Mouse (Mus musculus) heart, embryonic 10.5 days (tissue): ENCODE results near the gene Xcr1. TPM values are rescaled to one million over a fixed set of nuclear protein-coding genes. Genes with fewer than 3 reads are reported as not detected.

Experiments
- DNase-seq: peaks from one replicate; pipeline ENCODE4 v3.0.0-alpha.2; 2017; ENCODE audit warnings: low spot score
- H3K27ac ChIP-seq: fragments of 300-500 bp; sonication (generic); 2 replicates; pipeline ENCODE4 v1.5.1; 2016; ENCODE audit warnings: mild to moderate bottlenecking
- H3K27me3 ChIP-seq: fragments of 300-500 bp; sonication (generic); 2 replicates; pipeline ENCODE4 v1.6.1; 2016; ENCODE audit warnings: mild to moderate bottlenecking; ENCODE audit not compliant: poor library complexity, insufficient read depth, severe bottlenecking
- H3K36me3 ChIP-seq: fragments of 300-500 bp; sonication (generic); 2 replicates; pipeline ENCODE4 v1.6.1; 2016; ENCODE audit warnings: mild to moderate bottlenecking, moderate library complexity
- H3K4me1 ChIP-seq: fragments of 300-500 bp; sonication (generic); 2 replicates; pipeline ENCODE4 v1.6.1; 2016; ENCODE audit warnings: mild to moderate bottlenecking
- H3K4me3 ChIP-seq: fragments of 300-500 bp; sonication (generic); 2 replicates; pipeline ENCODE4 v1.5.1; 2016; ENCODE audit warnings: mild to moderate bottlenecking, moderate library complexity
- H3K9me3 ChIP-seq: fragments of 300-500 bp; sonication (generic); 2 replicates; pipeline ENCODE4 v1.6.1; 2016; ENCODE audit warnings: mild to moderate bottlenecking, moderate library complexity
- WGBS: fragments of 180-500 bp; shearing (Covaris S2); methylation state at CpG from one replicate; pipeline ENCODE4 v1.1.7; 2016; 5-methylcytosine and 5-hydroxymethylcytosine counted together
- polyA plus RNA-seq: library from polyadenylated mRNA; unstranded; fragments of >200 nt; fragmentation: Nextera tagmentation; extraction: Ambion mirVana; gene quantifications from 2 replicates; pipeline ENCODE4 v1.2.1, GENCODE M21; 2016

Gene Xcr1
- polyA plus RNA-seq, 1 experiment from 2014 or later: not detected

DNA sequence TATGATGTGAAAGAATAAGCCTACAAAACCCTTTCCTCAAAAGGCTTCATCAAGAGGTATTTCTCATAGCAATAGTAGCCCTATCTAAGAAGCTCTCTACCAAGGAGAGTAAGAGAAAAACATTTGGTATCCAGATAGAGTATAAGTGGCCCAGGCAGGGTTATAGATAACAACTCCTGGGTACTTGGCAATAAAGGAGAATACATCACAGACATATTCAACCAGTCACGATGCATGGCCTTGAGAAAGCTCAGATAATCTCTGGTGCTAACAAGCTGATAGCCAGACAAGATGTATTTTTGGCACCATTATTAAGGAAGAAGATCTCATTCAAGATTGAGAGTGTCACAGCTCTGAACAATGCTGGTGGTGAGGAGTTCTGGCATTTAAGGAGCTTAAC, 15.3 kb downstream of the Xcr1 start:
- 46% methylated on average over 1 of the region's 1 CpGs for WGBS
- peaks cover 10% of the 10 kb centered on the region; the same call in 1 of the 2 replicates for H3K36me3 ChIP-seq
- no peaks in the 10 kb centered on the region for H3K9me3 ChIP-seq
- DNase-seq: no peak
- no peak overlapping the region for H3K4me3 ChIP-seq
- peaks cover 45% of the 10 kb centered on the region for H3K4me1 ChIP-seq
- no peak overlapping the region for H3K27ac ChIP-seq
- H3K27me3 ChIP-seq: no peaks in the 10 kb centered on the region

DNA sequence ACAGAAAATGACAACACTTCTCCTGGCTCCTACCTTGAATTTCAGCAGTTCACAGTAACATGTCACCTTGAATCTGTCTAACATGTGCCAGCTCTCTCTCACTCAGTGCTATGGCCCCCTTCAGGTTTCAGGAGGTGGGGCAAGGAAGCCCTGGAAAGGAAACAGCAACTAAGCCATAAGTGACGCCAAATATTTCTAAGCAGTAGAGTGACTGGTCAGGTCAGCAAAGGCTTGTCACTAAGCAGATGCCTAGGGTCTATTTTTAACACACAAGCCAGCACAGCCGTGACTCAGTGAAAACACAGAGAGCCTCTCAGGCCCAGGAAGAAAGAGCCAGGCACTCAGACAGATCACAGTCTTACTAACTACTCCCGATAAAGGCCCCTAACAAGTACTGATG, 16.7 kb downstream of the Xcr1 start:
- H3K4me1 ChIP-seq: peaks cover 43% of the 10 kb centered on the region

GRCm38 (mm10) chr9:123844468-123844867, 17.4 kb downstream of the Xcr1 start:
- 47% methylated on average over 3 of the region's 3 CpGs for WGBS
- Histone ChIP-seq H3K27ac (peak overlapping the region; percentile 84), H3K36me3 (peaks cover 29% of the 10 kb centered on the region; the same call in 1 of the 2 replicates), H3K9me3 (no peaks in the 10 kb centered on the region), H3K27me3 (no peaks in the 10 kb centered on the region), H3K4me3 (peak overlapping the region; percentile 27; the same call in 1 of the 2 replicates), H3K4me1 (peaks cover 36% of the 10 kb centered on the region)
- DNase-seq: no peak

More for the DNA sequence above, 16.7 kb downstream of the Xcr1 start:
- WGBS: 21% methylated on average over 3 of the region's 3 CpGs
- Histone ChIP-seq H3K27ac (peak overlapping the region; percentile 84), H3K27me3 (no peaks in the 10 kb centered on the region), H3K9me3 (no peaks in the 10 kb centered on the region), H3K36me3 (peaks cover 22% of the 10 kb centered on the region; the same call in 1 of the 2 replicates), H3K4me3 (peak overlapping the region; percentile 27; the same call in 1 of the 2 replicates)
- peak; percentile 90 for DNase-seq

- Histone ChIP-seq H3K27me3 (no peaks in the 10 kb centered on the region), H3K27ac (no peak overlapping the region), H3K4me3 (no peak overlapping the region), H3K36me3 (peaks cover 59% of the 10 kb centered on the region), H3K4me1 (peaks cover 22% of the 10 kb centered on the region), H3K9me3 (no peaks in the 10 kb centered on the region)
- no peak for DNase-seq
- 89% methylated on average over 6 of the region's 6 CpGs for WGBS
Observed at GRCm38 (mm10) chr9:123840243-123840642, 21.6 kb downstream of the Xcr1 start.

GRCm38 (mm10) chr9:123835851-123836250, 26.0 kb downstream of the Xcr1 start:
- Histone ChIP-seq H3K27me3 (no peaks in the 10 kb centered on the region), H3K27ac (no peak overlapping the region), H3K4me3 (no peak overlapping the region), H3K9me3 (no peaks in the 10 kb centered on the region), H3K36me3 (peaks cover 73% of the 10 kb centered on the region), H3K4me1 (no peaks in the 10 kb centered on the region)
- WGBS: 84% methylated on average over 3 of the region's 3 CpGs
- DNase-seq: no peak

GRCm38 (mm10) chr9:123828916-123829315, 32.9 kb downstream of the Xcr1 start:
- DNase-seq: no peak
- no peaks in the 10 kb centered on the region for H3K27me3 ChIP-seq
- H3K27ac ChIP-seq: no peak overlapping the region
- no peak overlapping the region for H3K4me3 ChIP-seq
- H3K9me3 ChIP-seq: no peaks in the 10 kb centered on the region
- 93% methylated on average over 4 of the region's 4 CpGs for WGBS
- H3K36me3 ChIP-seq: peaks cover 85% of the 10 kb centered on the region
- H3K4me1 ChIP-seq: no peaks in the 10 kb centered on the region

GRCm38 (mm10) chr9:123826631-123827030, 35.2 kb downstream of the Xcr1 start:
- Histone ChIP-seq H3K4me1 (no peaks in the 10 kb centered on the region), H3K27ac (no peak overlapping the region), H3K9me3 (no peaks in the 10 kb centered on the region), H3K27me3 (no peaks in the 10 kb centered on the region), H3K4me3 (no peak overlapping the region), H3K36me3 (peaks cover 96% of the 10 kb centered on the region)
- WGBS: 85% methylated on average over 3 of the region's 3 CpGs
- no peak for DNase-seq

- Histone ChIP-seq H3K27me3 (no peaks in the 10 kb centered on the region), H3K36me3 (peaks cover 87% of the 10 kb centered on the region), H3K4me1 (no peaks in the 10 kb centered on the region), H3K4me3 (no peak overlapping the region), H3K9me3 (no peaks in the 10 kb centered on the region), H3K27ac (no peak overlapping the region)
- WGBS: 82% methylated on average over 2 of the region's 2 CpGs
- no peak for DNase-seq
Observed at GRCm38 (mm10) chr9:123818601-123819000, 43.2 kb downstream of the Xcr1 start.

DNA sequence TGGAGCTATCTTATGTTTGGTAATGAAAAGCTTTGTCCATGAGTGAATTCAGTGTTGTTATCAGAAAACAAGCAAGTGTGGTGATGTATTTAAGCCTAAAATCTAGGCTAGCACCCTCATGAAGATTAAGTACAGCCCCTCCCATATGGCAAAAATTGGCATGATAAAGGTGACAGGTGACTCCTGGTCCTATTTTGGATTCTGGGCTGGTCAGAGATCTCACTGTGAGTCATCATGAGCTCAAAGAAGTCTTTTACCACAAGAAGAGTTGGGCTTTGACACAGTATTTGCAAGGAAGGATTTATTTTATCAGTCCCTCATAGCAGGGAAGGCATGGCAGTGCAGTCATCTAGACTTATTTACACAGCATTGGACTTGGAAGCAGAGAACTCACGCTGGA, 45.8 kb downstream of the Xcr1 start:
- Histone ChIP-seq H3K27me3 (no peaks in the 10 kb centered on the region), H3K36me3 (peaks cover 73% of the 10 kb centered on the region), H3K9me3 (no peaks in the 10 kb centered on the region), H3K4me1 (no peaks in the 10 kb centered on the region), H3K27ac (no peak overlapping the region), H3K4me3 (no peak overlapping the region)
- WGBS: 79% methylated on average over 1 of the region's 1 CpGs
- DNase-seq: no peak

DNA sequence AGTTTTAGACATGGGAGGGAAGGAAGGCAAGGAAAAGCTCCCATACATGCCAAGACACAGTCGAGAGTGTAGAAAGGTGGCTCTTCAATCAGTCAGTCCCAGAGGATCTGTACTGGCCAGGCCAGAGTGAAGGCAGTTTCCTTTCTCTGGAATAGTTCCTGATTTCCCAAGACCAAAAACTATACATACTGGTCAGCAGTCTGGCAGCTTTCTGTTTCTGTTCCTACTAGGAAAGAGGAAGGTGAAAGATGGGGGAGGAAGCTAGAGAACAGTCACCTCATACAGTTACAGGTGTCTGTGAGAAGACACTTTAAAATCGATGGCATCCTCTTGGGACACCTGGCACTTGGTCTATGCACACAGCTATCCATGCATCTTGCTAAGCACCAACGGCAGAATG, 46.4 kb downstream of the Xcr1 start:
- Histone ChIP-seq H3K27me3 (no peaks in the 10 kb centered on the region), H3K9me3 (no peaks in the 10 kb centered on the region), H3K4me3 (no peak overlapping the region), H3K27ac (no peak overlapping the region), H3K36me3 (peaks cover 73% of the 10 kb centered on the region), H3K4me1 (no peaks in the 10 kb centered on the region)
- WGBS: 79% methylated on average over 3 of the region's 3 CpGs
- no peak for DNase-seq

- no peak overlapping the region for H3K4me3 ChIP-seq
- DNase-seq: no peak
- no peaks in the 10 kb centered on the region for H3K27me3 ChIP-seq
- no peaks in the 10 kb centered on the region for H3K4me1 ChIP-seq
- no peaks in the 10 kb centered on the region for H3K9me3 ChIP-seq
- no peak overlapping the region for H3K27ac ChIP-seq
- WGBS: 68% methylated on average over 4 of the region's 4 CpGs
- peaks cover 75% of the 10 kb centered on the region for H3K36me3 ChIP-seq
Observed at GRCm38 (mm10) chr9:123814821-123815220, 47.0 kb downstream of the Xcr1 start.

- Histone ChIP-seq H3K27me3 (no peaks in the 10 kb centered on the region), H3K27ac (no peak overlapping the region), H3K36me3 (peaks cover 70% of the 10 kb centered on the region), H3K4me3 (no peak overlapping the region), H3K9me3 (no peaks in the 10 kb centered on the region), H3K4me1 (no peaks in the 10 kb centered on the region)
- 63% methylated on average over 2 of the region's 2 CpGs for WGBS
- no peak for DNase-seq
Observed at GRCm38 (mm10) chr9:123814326-123814725, 47.5 kb downstream of the Xcr1 start.

DNA sequence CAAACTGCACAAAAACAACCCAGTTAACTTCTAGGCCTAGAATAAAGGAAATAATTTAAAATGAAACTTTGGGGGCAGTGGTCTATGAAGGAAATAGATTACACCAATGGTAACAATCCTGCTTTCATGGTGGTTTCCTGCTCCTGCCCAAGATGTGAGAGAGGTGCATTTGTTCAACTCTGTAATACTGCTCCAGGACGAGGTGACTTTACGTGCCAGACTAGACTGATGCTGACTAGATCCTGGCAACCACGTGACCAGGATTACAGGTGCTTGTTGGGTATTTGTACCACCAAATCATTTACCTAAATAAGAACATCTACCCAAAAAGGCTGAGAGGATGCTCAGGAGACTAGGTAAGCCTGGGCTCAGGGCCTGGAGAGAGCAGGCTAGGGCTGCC, 50.0 kb downstream of the Xcr1 start:
- Histone ChIP-seq H3K36me3 (peaks cover 47% of the 10 kb centered on the region), H3K4me1 (no peaks in the 10 kb centered on the region), H3K27ac (no peak overlapping the region), H3K27me3 (no peaks in the 10 kb centered on the region), H3K9me3 (no peaks in the 10 kb centered on the region), H3K4me3 (no peak overlapping the region)
- WGBS: 89% methylated on average over 3 of the region's 3 CpGs
- no peak for DNase-seq

GRCm38 (mm10) chr9:123808583-123808982, 53.2 kb downstream of the Xcr1 start:
- H3K27ac ChIP-seq: no peak overlapping the region
- WGBS: 47% methylated on average over 7 of the region's 7 CpGs

More at GRCm38 (mm10) chr9:123808583-123808982, 53.2 kb downstream of the Xcr1 start:
- no peaks in the 10 kb centered on the region for H3K9me3 ChIP-seq
- H3K4me1 ChIP-seq: no peaks in the 10 kb centered on the region
- H3K27me3 ChIP-seq: no peaks in the 10 kb centered on the region
- no peak overlapping the region for H3K4me3 ChIP-seq
- H3K36me3 ChIP-seq: peaks cover 30% of the 10 kb centered on the region
- DNase-seq: no peak
